In the genomic region with DNA sequence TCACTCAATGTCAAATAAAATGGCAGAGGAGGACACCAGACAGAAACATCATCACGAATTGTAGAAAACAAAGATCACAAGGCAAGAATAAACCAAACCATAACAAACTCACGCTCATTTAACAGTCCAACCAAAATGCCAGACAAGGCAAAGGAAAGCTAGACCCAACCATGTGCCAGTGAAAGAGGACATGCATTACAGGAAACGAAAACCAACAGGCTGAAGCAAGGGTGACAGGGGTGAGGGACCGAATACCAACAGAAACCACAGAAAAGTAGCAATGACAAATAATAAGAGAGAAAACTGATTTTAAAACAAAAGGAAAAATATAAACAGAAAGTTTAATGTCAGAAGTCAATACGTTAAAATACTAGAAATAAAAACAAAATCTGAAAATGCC, we compare ENCODE assay signal across 22 mouse cellular contexts. TPM values are rescaled to one million over a fixed set of nuclear protein-coding genes. Genes with fewer than 3 reads are reported as not detected.
"Had no signal": no experiment of that assay in that cellular context is flagged by ENCODE, and none has a peak within 500 bp of the region (broad histone marks: within the 10 kb centered on the region; RNA-seq: fewer than 3 reads in every experiment).

No protein-coding gene starts in this region.

- H3K4me1 ChIP-seq: liver, embryonic 15.5 days; lung, embryonic 15.5 days; midbrain, embryonic 10.5 days; midbrain, embryonic 13.5 days; neural tube, embryonic 13.5 days; neural tube, embryonic 15.5 days had no signal

- H3K9me3 ChIP-seq: liver, embryonic 15.5 days; lung, embryonic 15.5 days; midbrain, embryonic 10.5 days; midbrain, embryonic 13.5 days; neural tube, embryonic 13.5 days; neural tube, embryonic 15.5 days had no signal

- DNase-seq: liver, postnatal 0 days; lung, adult 2 months; lung, postnatal 14 days; lung, postnatal 36 days; retina, postnatal 1 day; right cerebral cortex, adult 18-20 months; right cerebral cortex, postnatal 25 days; right cerebral cortex, postnatal 4 days; spleen, adult 18-20 months; thymus, adult 18-20 months; thymus, postnatal 14 days; thymus, postnatal 36 days had no signal

- H3K4me2 ChIP-seq: liver, embryonic 15.5 days; lung, embryonic 15.5 days; midbrain, embryonic 13.5 days; neural tube, embryonic 13.5 days; neural tube, embryonic 15.5 days had no signal

- H3K27ac ChIP-seq: liver, embryonic 15.5 days; lung, embryonic 15.5 days; macrophage; midbrain, embryonic 10.5 days; midbrain, embryonic 13.5 days; neural tube, embryonic 13.5 days; neural tube, embryonic 15.5 days had no signal

- H3K36me3 ChIP-seq: liver, embryonic 15.5 days; lung, embryonic 15.5 days had no signal

- H3K27me3 ChIP-seq: liver, embryonic 15.5 days; lung, embryonic 15.5 days; midbrain, embryonic 13.5 days; neural tube, embryonic 13.5 days; neural tube, embryonic 15.5 days had no signal

- ATAC-seq: liver, postnatal 0 days; lung, postnatal 0 days; midbrain, embryonic 13.5 days; midbrain, embryonic 16.5 days had no signal

- H3K9ac ChIP-seq: liver, embryonic 15.5 days; liver, postnatal 0 days; lung, embryonic 15.5 days; midbrain, embryonic 13.5 days; neural tube, embryonic 13.5 days; neural tube, embryonic 15.5 days had no signal

- H3K4me3 ChIP-seq: liver, embryonic 15.5 days; lung, embryonic 15.5 days; midbrain, embryonic 10.5 days; midbrain, embryonic 13.5 days; myocyte; neural tube, embryonic 13.5 days; neural tube, embryonic 15.5 days had no signal

RNA-seq across cellular contexts. Expression of a gene that starts 45.1 kb away (rescaled TPM):
- polyA plus RNA-seq: myocyte had no signal
